Mouse (Mus musculus) retina, postnatal 1 day (tissue): ENCODE measurements around the gene Mark2.
A peak's percentile ranks its signal among the peaks of the same experiment; 100 is the strongest.

Experiments
- DNase-seq: peaks from one replicate; pipeline ENCODE4 v3.0.0-alpha.2; 2012

Mark2 gene

DNA sequence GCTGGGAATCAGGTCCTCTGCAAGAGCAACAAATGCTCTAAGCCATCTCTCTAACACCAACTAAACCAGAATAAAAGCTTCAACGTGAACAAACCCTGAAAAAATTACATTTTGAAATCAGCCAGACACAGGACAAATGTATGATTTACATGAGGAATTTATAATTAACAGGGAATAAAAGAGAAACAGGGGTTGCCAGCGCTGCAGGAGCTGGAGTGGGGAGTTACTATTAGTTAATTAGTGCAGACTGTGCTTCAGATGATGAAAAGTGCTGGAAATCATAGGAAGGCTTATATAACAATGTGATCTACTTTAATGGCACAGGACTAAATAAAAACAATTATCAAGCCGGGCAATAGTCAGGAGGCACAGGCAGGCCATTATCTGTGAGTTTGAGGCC lies 20.3 kb downstream of the Mark2 start:
- DNase-seq = no peak

GRCm38 (mm10) chr19:7320181-7320580 lies 21.5 kb downstream of the Mark2 start:
- no peak for DNase-seq

GRCm38 (mm10) chr19:7317716-7318115 lies 23.9 kb downstream of the Mark2 start:
- no peak for DNase-seq

DNA sequence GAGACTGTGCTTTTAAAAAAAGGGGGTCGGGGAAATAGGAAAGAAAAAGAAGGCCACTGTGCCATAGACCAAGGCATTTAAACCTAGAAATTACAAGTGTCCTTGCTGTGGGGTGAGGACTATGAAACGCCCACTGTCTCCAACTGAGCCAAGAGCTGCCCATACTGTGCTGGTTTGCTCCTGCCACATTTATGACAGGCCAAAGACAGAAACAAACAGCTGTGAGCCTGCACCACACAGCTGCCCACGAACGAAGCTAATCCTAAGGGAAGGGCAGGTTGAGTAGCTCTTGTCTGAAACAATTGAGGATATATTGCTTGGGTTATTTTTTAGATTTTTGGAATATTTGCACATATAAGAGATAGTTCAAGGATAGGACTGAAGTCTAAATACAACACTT lies 24.8 kb downstream of the Mark2 start:
- no peak for DNase-seq

GRCm38 (mm10) chr19:7315587-7315984 lies 26.1 kb downstream of the Mark2 start:
- peak; percentile 51 for DNase-seq

GRCm38 (mm10) chr19:7314976-7315586 lies 26.6 kb downstream of the Mark2 start:
- DNase-seq = peak; percentile 24

- DNase-seq = no peak
Measured at GRCm38 (mm10) chr19:7313660-7314059, 28.0 kb downstream of the Mark2 start.

DNA sequence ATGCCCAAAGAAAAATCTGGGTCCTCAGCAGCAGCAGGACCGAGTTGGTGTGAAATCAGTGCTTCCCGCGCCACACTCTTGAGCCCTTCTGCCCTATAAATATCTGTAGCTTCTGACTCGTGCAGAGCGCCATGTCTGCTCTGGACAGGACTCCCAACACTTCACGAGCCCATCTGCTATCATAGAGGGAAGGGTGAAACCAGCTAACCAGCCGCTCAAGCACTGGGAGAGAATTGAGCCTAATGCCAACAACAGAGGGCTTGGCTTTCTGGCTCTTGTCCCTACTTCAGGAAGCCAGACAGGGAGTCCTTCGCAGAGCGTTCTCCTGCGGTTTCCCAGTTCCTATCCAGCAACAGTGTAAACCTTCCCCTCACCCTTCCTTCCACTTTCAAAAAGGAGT lies 30.4 kb downstream of the Mark2 start:
- DNase-seq = no peak

DNA sequence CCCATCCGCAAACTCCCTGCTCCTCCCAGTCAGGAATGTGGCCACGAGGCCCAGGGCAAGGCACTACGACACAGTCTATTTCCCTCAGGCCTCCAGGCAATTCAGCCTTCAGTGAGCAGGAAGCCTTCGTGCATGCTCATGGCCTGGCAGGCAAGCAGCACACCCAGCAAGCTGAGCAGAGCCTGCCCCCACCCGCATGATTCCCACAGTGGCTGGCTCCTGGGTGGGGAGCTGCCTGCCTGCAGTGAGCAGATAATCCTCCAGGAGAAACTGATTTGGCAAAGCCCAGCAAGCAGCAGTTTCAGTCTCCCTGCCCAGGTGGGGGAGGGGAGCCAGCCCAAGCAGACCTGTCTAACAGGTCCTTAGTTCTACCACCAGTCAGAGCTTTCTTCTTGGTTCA lies 31.0 kb downstream of the Mark2 start:
- peak; percentile 43 for DNase-seq

GRCm38 (mm10) chr19:7309738-7310330 lies 31.8 kb downstream of the Mark2 start:
- no peak for DNase-seq

GRCm38 (mm10) chr19:7307995-7308770 lies 33.5 kb downstream of the Mark2 start:
- DNase-seq = peak; percentile 74

DNA sequence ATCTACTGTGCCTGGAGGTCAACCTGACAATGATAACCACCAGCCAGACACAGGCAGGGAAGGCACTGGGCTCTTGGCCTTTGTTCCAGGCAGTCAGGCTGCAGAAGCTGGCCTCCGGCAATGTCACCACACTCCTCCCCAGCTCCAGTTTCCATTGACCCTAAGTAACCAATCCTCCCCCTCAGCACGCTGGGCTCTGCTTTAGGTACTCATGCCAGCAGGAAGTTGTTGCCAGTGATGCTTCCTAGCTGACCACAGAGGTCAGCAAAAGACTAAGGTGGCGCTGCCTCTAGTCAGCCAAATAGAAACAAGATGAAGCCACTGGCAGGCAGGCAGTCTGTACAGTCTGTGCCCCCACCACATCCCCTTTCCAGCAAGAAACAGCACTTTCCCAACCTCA lies 34.7 kb downstream of the Mark2 start:
- DNase-seq = no peak

DNA sequence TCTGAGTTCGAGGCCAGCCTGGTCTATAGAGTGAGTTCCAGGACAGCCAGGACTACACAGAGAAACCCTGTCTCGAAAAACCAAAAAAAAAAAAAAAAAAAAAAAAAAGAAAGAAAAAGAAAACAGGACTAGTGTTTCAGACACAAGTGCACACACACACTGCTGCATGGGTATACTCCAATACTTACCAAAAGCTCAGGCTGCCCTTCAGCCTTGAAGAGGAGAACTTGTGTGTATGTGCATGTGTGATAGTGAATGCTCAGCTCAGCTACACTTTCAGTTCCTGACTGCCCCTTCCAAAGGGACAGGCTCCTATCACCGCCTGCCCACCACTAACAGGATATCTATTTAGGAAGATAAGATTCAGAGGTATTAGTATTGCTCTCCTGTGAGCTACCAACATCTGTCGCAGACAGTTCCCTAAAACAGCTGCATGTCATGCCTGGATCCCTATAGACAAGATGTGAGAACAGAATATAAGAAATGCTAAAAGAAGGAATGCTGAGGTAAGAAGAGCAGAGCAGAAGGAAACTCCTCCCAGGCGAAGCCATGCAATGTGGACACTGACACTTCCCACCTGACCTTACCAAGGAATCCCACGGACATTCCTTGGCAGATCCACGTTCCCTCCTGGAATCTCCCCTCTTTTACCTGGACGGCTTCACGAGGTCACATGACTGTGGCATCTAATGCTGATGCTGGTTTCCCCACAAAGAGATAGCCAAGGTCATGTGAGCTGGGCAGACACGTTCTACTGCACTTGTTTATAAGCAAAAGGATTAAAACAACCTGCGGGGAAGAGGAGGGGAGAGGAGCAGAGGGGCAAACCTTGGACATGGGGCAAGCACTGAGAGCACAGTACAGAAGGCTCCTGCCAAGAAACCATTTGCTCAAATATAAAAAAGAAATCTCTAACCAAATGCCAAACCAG lies 36.0 kb downstream of the Mark2 start:
- DNase-seq = no peak

GRCm38 (mm10) chr19:7304801-7305200 lies 36.9 kb downstream of the Mark2 start:
- no peak for DNase-seq

- DNase-seq = peak; percentile 34
Measured at GRCm38 (mm10) chr19:7303796-7304195, 37.9 kb downstream of the Mark2 start.

GRCm38 (mm10) chr19:7302493-7302797 lies 39.2 kb downstream of the Mark2 start:
- DNase-seq = no peak

DNA sequence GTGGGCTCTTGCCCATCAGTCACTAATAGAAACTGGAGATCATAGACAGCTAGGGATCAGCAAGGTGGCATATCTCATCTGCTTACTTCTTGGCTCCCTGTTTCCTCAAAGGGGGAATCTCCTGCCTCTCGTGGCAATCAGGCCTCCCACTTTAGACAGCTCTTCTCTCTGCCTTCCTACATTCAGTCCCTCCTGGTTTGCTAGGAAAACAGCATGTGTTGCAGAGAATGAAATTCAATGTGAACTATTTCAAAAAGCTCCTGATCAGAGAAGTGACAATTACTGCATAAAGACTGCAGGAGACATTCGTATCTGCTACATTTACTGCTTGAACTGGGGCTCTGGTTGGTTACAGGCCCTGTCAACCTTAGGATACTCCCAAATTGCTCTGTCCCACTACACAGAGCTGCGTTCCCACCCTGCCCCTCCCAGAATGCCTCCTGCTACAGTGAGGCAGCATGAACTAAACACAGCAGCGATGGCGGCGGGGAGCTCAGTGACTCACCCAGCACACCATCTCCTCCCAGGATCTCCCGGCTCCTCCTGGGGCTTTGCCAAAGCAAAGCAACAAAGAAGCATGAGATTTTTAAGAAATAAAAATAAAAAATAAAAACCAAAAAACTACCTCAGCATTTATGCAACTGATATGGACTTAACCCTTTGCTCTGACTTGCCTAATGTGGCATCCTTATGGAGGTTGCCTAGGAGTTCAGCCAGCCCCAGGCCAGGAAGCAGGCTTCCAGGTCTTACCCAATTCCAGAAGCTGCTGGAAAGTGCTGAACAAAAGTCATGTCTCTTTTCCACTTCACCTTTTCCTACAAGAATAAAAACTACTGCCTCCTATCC lies 39.8 kb downstream of the Mark2 start:
- DNase-seq = no peak

GRCm38 (mm10) chr19:7300078-7300477 lies 41.6 kb downstream of the Mark2 start:
- no peak for DNase-seq

- peak; percentile 35 for DNase-seq
Measured at GRCm38 (mm10) chr19:7299052-7299451, 42.6 kb downstream of the Mark2 start.

DNA sequence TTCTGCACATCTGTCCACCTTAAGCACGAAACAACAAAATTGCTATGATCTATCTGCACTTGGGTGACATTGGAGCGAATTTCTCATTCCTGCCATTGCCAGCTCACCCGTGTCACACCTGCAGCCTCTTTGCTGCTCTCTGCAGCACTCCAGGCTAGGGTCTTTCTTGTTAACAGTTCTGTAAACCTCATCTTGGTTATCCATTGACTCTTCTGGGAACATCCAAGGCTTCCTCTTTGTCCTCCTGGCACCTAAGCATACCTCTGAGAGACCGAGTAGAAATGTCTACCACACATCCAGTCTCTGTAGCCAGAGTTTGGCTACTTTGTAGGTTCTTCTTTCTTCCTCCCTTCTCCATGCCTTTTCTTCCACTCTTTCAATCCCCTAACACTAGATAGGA lies 45.7 kb downstream of the Mark2 start:
- no peak for DNase-seq

GRCm38 (mm10) chr19:7295071-7295658 lies 46.5 kb downstream of the Mark2 start:
- DNase-seq = no peak
